Mouse (Mus musculus) G1E (cell line): Measurements from ENCODE around the gene Fam184b.

Experiments used
- CTCF ChIP-seq: IDR thresholded peaks from 2 replicates; pipeline ENCODE4 v1.5.1; 2012; ENCODE audit warnings: low read depth, low read length, inconsistent platforms, mixed read lengths
- POLR2AphosphoS5 ChIP-seq: IDR thresholded peaks from 2 replicates; pipeline ENCODE4 v1.6.1; 2012; ENCODE audit warnings: low read depth, low read length, inconsistent platforms; ENCODE audit not compliant: insufficient replicate concordance
- TAL1 ChIP-seq: conservative IDR thresholded peaks from 2 replicates; pipeline ENCODE4 v1.6.1; 2012; ENCODE audit warnings: low read depth, low read length, inconsistent platforms, mixed read lengths

GRCm38 (mm10) chr5:45494093-45494755 is 145.2 kb downstream of the Fam184b start:
- no peak for TF ChIP-seq CTCF
- no peak for TF ChIP-seq POLR2AphosphoS5
- no peak for TF ChIP-seq TAL1
